9 mouse cellular contexts compared by ENCODE assay signal in genomic region chr12:112450883-112451282, GRCm38 (mm10). TPM values are rescaled to one million over a fixed set of nuclear protein-coding genes. Genes with fewer than 3 reads are reported as not detected.
DNase-seq lines count a peak whose midpoint lies in the region; ATAC-seq and TF ChIP-seq lines count a peak whose summit lies in the region.
"Had no signal": no experiment of that assay in that cellular context is flagged by ENCODE, and none has a peak within 500 bp of the region (broad histone marks: within the 10 kb centered on the region; RNA-seq: fewer than 3 reads in every experiment).

No protein-coding gene starts in this region.

- no peaks in the 10 kb centered on the region for H3K79me2 ChIP-seq in liver, adult 2 months (ENCODE audit: control insufficient read depth, insufficient read depth, low read length)

- no peaks in the 10 kb centered on the region for H3K4me1 ChIP-seq in liver, adult 2 months (ENCODE audit: control insufficient read depth, insufficient read depth, low read length)
- H3K4me1 ChIP-seq in liver, embryonic 12.5 days: no peaks in the 10 kb centered on the region
- no peaks in the 10 kb centered on the region for H3K4me1 ChIP-seq in kidney, postnatal 0 days (replicated peaks; ENCODE audit: insufficient read depth, low read length)
- H3K4me1 ChIP-seq in midbrain, embryonic 13.5 days (replicated peaks): peaks cover 27% of the 10 kb centered on the region

- DNase-seq in adrenal gland, postnatal 10 days: peak; percentile 50
- no peak for DNase-seq in adrenal gland, adult 2 months
- peak; percentile 13 for DNase-seq in liver, adult 2 months (ENCODE audit: extremely low read depth, low read depth, low spot score)
- DNase-seq in embryo, embryonic 10.5 days (ENCODE audit: low spot score): peak; percentile 88
- peak; percentile 75 for DNase-seq in kidney, postnatal 0 days (ENCODE audit: low spot score)

- H3K9me3 ChIP-seq in liver, embryonic 12.5 days (replicated peaks): 0 out of 2 replicates have a peak, but pooled peaks cover 3% of the 10 kb centered on the region
- no peaks in the 10 kb centered on the region for H3K9me3 ChIP-seq in kidney, postnatal 0 days (replicated peaks; ENCODE audit: low read length)
- peaks cover 13% of the 10 kb centered on the region for H3K9me3 ChIP-seq in midbrain, embryonic 13.5 days

- ATAC-seq in liver, embryonic 12.5 days: no peak
- no peak for ATAC-seq in kidney, postnatal 0 days (replicated peaks; ENCODE audit: low FRiP score, low read depth)
- peak; percentile 54 for ATAC-seq in midbrain, embryonic 13.5 days
- no peak for ATAC-seq in activated CD4-positive, CD25-positive, alpha-beta regulatory T cell, adult 4 months

- TF ChIP-seq POLR2A in liver, adult 2 months (IDR thresholded peaks at IDR 0.05; ENCODE audit: extremely low read depth, insufficient read depth, low read length): no peak

- no peaks in the 10 kb centered on the region for H3K27me3 ChIP-seq in liver, adult 2 months (ENCODE audit: control insufficient read depth, insufficient read depth, low read length)
- no peaks in the 10 kb centered on the region for H3K27me3 ChIP-seq in liver, embryonic 12.5 days (replicated peaks)
- no peaks in the 10 kb centered on the region for H3K27me3 ChIP-seq in kidney, postnatal 0 days (ENCODE audit: insufficient read depth, low read length)
- peaks cover under 1% of the 10 kb centered on the region; the same call in 1 of the 2 replicates for H3K27me3 ChIP-seq in midbrain, embryonic 13.5 days

- TF ChIP-seq CTCF in liver, adult 2 months (IDR thresholded peaks at IDR 0.05; ENCODE audit: low read depth, low read length): peak; percentile 59
- peak; percentile 70 for TF ChIP-seq CTCF in kidney, postnatal 0 days (IDR thresholded peaks at IDR 0.05; ENCODE audit: low read depth)

- H3K4me3 ChIP-seq in liver, adult 2 months (ENCODE audit: insufficient read depth, low read depth, low read length): no peak overlapping the region
- no peak overlapping the region for H3K4me3 ChIP-seq in liver, embryonic 12.5 days
- H3K4me3 ChIP-seq in kidney, postnatal 0 days (replicated peaks; ENCODE audit: low read depth, low read length): no peak overlapping the region
- no peak overlapping the region for H3K4me3 ChIP-seq in midbrain, embryonic 13.5 days (replicated peaks)
- H3K4me3 ChIP-seq: heart, embryonic 13.5 days had no signal

- no peaks in the 10 kb centered on the region for H3K36me3 ChIP-seq in liver, adult 2 months (ENCODE audit: control insufficient read depth, insufficient read depth, low read length)
- H3K36me3 ChIP-seq in liver, embryonic 12.5 days: no peaks in the 10 kb centered on the region
- H3K36me3 ChIP-seq in kidney, postnatal 0 days (ENCODE audit: insufficient read depth, low read length): no peaks in the 10 kb centered on the region
- no peaks in the 10 kb centered on the region for H3K36me3 ChIP-seq in midbrain, embryonic 13.5 days
- H3K36me3 ChIP-seq: heart, embryonic 13.5 days had no signal

- WGBS in liver, adult 2 months: 33% methylated on average over 6 of the region's 6 CpGs
- WGBS in liver, embryonic 12.5 days (ENCODE audit: insufficient replicate concordance): 23% methylated on average over 6 of the region's 6 CpGs
- WGBS in kidney, postnatal 0 days: 31% methylated on average over 6 of the region's 6 CpGs
- WGBS in midbrain, embryonic 13.5 days: 13% methylated on average over 6 of the region's 6 CpGs

- H3K4me2 ChIP-seq in liver, embryonic 12.5 days: no peak overlapping the region
- no peak overlapping the region for H3K4me2 ChIP-seq in kidney, postnatal 0 days (ENCODE audit: low read length)
- H3K4me2 ChIP-seq in midbrain, embryonic 13.5 days (replicated peaks): no peak overlapping the region
- H3K4me2 ChIP-seq: heart, embryonic 13.5 days had no signal

- no peak overlapping the region for H3K27ac ChIP-seq in liver, adult 2 months (replicated peaks; ENCODE audit: insufficient read depth, low read depth, low read length)
- no peak overlapping the region for H3K27ac ChIP-seq in liver, embryonic 12.5 days
- H3K27ac ChIP-seq in kidney, postnatal 0 days: no peak overlapping the region
- 0 out of 2 replicates have a peak overlapping the region, but pooled peaks have one; percentile 3 for H3K27ac ChIP-seq in midbrain, embryonic 13.5 days

- H3K9ac ChIP-seq in liver, adult 2 months (ENCODE audit: low read depth, low read length): no peak overlapping the region
- H3K9ac ChIP-seq in liver, embryonic 12.5 days: no peak overlapping the region
- no peak overlapping the region for H3K9ac ChIP-seq in kidney, postnatal 0 days (ENCODE audit: low read depth, low read length)
- no peak overlapping the region for H3K9ac ChIP-seq in midbrain, embryonic 13.5 days (replicated peaks)
- H3K9ac ChIP-seq: heart, embryonic 13.5 days had no signal

RNA-seq across cellular contexts. Expression of gene A530016L24Rik, which starts 38.4 kb away (rescaled TPM):
- total RNA-seq in adrenal gland, postnatal 10 days (2021): 10 to 100 TPM; 16.2 to 22.6 TPM
- total RNA-seq in adrenal gland, adult 2 months (2021): 10 to 100 TPM; 40.0 to 45.4 TPM
- polyA plus RNA-seq in adrenal gland, adult 2 months (2012; rRNA removed): 61.5 and 92.3 TPM in 2 replicates
- total RNA-seq in liver, adult 2 months (2014; rRNA removed): 0.07 and 0.09 TPM in 2 replicates
- polyA plus RNA-seq in liver, adult 2 months (2012; rRNA removed): 0.07 TPM in 2 replicates
- polyA plus RNA-seq in liver, embryonic 12.5 days (2016; fragmentation: Nextera tagmentation; extraction: Ambion mirVana): not detected in 2 replicates
- 0.36 and 0.43 TPM in 2 replicates for polyA plus RNA-seq in kidney, postnatal 0 days (2015; fragmentation: Nextera tagmentation; extraction: Ambion mirVana)
- 0.09 and 0.15 TPM in 2 replicates for polyA plus RNA-seq in midbrain, embryonic 13.5 days (2015; fragmentation: Nextera tagmentation; extraction: Ambion mirVana)
- polyA plus RNA-seq in activated CD4-positive, CD25-positive, alpha-beta regulatory T cell, adult 4 months (2017; shearing (Covaris generic)): not detected

Comparison
In these comparisons a context has a peak if more than half of its experiments do, and no peak if none do; other contexts are left out.
1. RNA of gene A530016L24Rik, which starts 38.4 kb away (polyA plus RNA-seq): 61.5 to 92.3 TPM in adrenal gland, adult 2 months; 0.36 to 0.43 TPM in kidney, postnatal 0 days, 0.09 to 0.15 TPM in midbrain, embryonic 13.5 days, 0.07 TPM in liver, adult 2 months, not detected in liver, embryonic 12.5 days and not detected in activated CD4-positive, CD25-positive, alpha-beta regulatory T cell, adult 4 months; every median in the first group is over 10 times any median in the second.